Mouse (Mus musculus): ENCODE data around the gene Atraid. TPM values are rescaled to one million over a fixed set of nuclear protein-coding genes. Genes with fewer than 3 reads are reported as not detected.
A peak's percentile ranks its signal among the peaks of the same experiment; 100 is the strongest.

The Atraid gene
- polyA plus RNA-seq, 1 experiment from 2014 or later, result 107 TPM

DNA sequence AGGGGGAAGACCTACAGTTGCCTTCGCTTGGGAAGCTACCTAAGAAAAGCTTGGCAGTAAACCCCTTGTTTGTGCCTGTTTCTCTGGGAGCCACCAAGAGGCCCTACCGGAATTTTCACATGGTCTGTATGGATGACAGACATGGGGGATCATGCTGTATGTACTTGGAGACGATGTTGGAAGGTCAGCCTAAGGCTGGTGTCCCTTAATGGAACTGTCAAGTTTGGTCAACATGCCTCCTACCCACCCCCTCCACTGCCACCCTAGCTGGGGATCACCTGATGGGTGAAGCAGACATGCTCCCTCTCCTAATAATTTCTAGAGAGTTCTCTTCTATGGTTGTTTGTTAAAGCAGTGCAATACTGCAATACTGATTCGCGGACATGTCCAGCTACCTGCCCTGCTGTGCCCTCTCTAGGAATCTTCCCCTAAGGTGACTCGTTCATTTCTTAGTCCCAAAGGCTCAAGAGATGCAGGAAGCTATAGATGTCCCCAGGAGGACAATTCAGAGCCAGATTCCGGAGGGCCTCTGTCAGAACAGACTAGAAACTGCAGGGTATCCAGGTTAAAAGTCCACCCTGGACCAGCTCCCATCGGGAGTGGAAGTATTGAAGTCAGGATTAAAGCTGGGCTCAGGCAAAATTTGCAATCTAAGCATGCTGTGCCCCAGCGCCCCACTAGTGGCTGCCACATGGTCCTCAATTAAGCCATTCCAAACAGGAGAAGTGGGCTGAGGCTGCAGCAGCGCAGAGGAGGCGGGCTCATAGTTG, 47.8 kb downstream of the Atraid start:
- Histone ChIP-seq H3K27ac (ENCODE audit: poor library complexity, severe bottlenecking) (no peak overlapping the region), H3K36me3 (no peaks in the 10 kb centered on the region), H3K9me3 (replicated peaks) (no peaks in the 10 kb centered on the region), H3K9ac (no peak overlapping the region; the same call in 1 of the 2 replicates), H3K4me2 (peak overlapping the region; percentile 71), H3K4me1 (replicated peaks) (peaks cover 33% of the 10 kb centered on the region), H3K4me3 (peak overlapping the region; percentile 45), H3K27me3 (replicated peaks) (peaks cover 89% of the 10 kb centered on the region)
- 32% methylated on average over 11 of the region's 11 CpGs for WGBS
- ATAC-seq (ENCODE audit: insufficient number of reproducible peaks, low FRiP score), result no peak

Other genes with a start within 250 kb of the Atraid start
- 18.3 and 19.6 TPM in 2 replicates for gene Mapre3, start 233.7 kb upstream of the Atraid start, polyA plus RNA-seq (2016; fragmentation: Nextera tagmentation; extraction: Ambion mirVana)
- 81.9 and 84.8 TPM in 2 replicates for gene Tmem214, start 180.3 kb upstream of the Atraid start, polyA plus RNA-seq (2016; fragmentation: Nextera tagmentation; extraction: Ambion mirVana)
- 12.5 and 14.4 TPM in 2 replicates for gene Agbl5, start 159.6 kb upstream of the Atraid start, polyA plus RNA-seq (2016; fragmentation: Nextera tagmentation; extraction: Ambion mirVana)
- gene Ost4, start 140.5 kb upstream of the Atraid start, polyA plus RNA-seq (2016; fragmentation: Nextera tagmentation; extraction: Ambion mirVana), result 386 and 388 TPM in 2 replicates
- 179 and 187 TPM in 2 replicates for gene Emilin1, start 134.9 kb upstream of the Atraid start, polyA plus RNA-seq (2016; fragmentation: Nextera tagmentation; extraction: Ambion mirVana)
- gene Khk, start 126.9 kb upstream of the Atraid start, polyA plus RNA-seq (2016; fragmentation: Nextera tagmentation; extraction: Ambion mirVana), result 6.5 and 8.1 TPM in 2 replicates
- 4.9 and 5.2 TPM in 2 replicates for gene Cgref1, start 102.7 kb upstream of the Atraid start, polyA plus RNA-seq (2016; fragmentation: Nextera tagmentation; extraction: Ambion mirVana)
- gene Preb, start 88.0 kb upstream of the Atraid start, polyA plus RNA-seq (2016; fragmentation: Nextera tagmentation; extraction: Ambion mirVana), result 86.0 and 89.0 TPM in 2 replicates
- gene Tcf23, start 79.7 kb upstream of the Atraid start, polyA plus RNA-seq (2016; fragmentation: Nextera tagmentation; extraction: Ambion mirVana), result 0.18 and 0.22 TPM in 2 replicates
- 7.9 and 8.0 TPM in 2 replicates for gene Slc5a6, start 612 bp downstream of the Atraid start, polyA plus RNA-seq (2016; fragmentation: Nextera tagmentation; extraction: Ambion mirVana)
- gene Cad, start 6.5 kb downstream of the Atraid start, polyA plus RNA-seq (2016; fragmentation: Nextera tagmentation; extraction: Ambion mirVana), result 38.4 and 39.2 TPM in 2 replicates
- not detected in 2 replicates for gene Dnajc5g, start 58.0 kb downstream of the Atraid start, polyA plus RNA-seq (2016; fragmentation: Nextera tagmentation; extraction: Ambion mirVana)
- gene Slc30a3, start 59.9 kb downstream of the Atraid start, polyA plus RNA-seq (2016; fragmentation: Nextera tagmentation; extraction: Ambion mirVana), result 0.39 and 0.47 TPM in 2 replicates
- 12.8 and 12.9 TPM in 2 replicates for gene Trim54, start 68.4 kb downstream of the Atraid start, polyA plus RNA-seq (2016; fragmentation: Nextera tagmentation; extraction: Ambion mirVana)
- 0.38 TPM in 1 of 2 replicates, not detected in the other for gene Ucn, start 90.5 kb downstream of the Atraid start, polyA plus RNA-seq (2016; fragmentation: Nextera tagmentation; extraction: Ambion mirVana)
- 66.8 and 68.8 TPM in 2 replicates for gene Mpv17, start 105.9 kb downstream of the Atraid start, polyA plus RNA-seq (2016; fragmentation: Nextera tagmentation; extraction: Ambion mirVana)
- 1.0 and 1.3 TPM in 2 replicates for gene Gm29609, start 131.6 kb downstream of the Atraid start, polyA plus RNA-seq (2016; fragmentation: Nextera tagmentation; extraction: Ambion mirVana)
- 58.8 and 63.7 TPM in 2 replicates for gene Gtf3c2, start 131.8 kb downstream of the Atraid start, polyA plus RNA-seq (2016; fragmentation: Nextera tagmentation; extraction: Ambion mirVana)
- 112 and 116 TPM in 2 replicates for gene Snx17, start 144.9 kb downstream of the Atraid start, polyA plus RNA-seq (2016; fragmentation: Nextera tagmentation; extraction: Ambion mirVana)
- gene Eif2b4, start 145.1 kb downstream of the Atraid start, polyA plus RNA-seq (2016; fragmentation: Nextera tagmentation; extraction: Ambion mirVana), result 52.3 and 60.5 TPM in 2 replicates
- 9.9 and 10.5 TPM in 2 replicates for gene Zfp513, start 154.0 kb downstream of the Atraid start, polyA plus RNA-seq (2016; fragmentation: Nextera tagmentation; extraction: Ambion mirVana)
- gene Ppm1g, start 172.4 kb downstream of the Atraid start, polyA plus RNA-seq (2016; fragmentation: Nextera tagmentation; extraction: Ambion mirVana), result 111 and 112 TPM in 2 replicates
- 127 and 137 TPM in 2 replicates for gene Nrbp1, start 192.6 kb downstream of the Atraid start, polyA plus RNA-seq (2016; fragmentation: Nextera tagmentation; extraction: Ambion mirVana)
- gene Gm9970, start 192.9 kb downstream of the Atraid start, polyA plus RNA-seq (2016; fragmentation: Nextera tagmentation; extraction: Ambion mirVana), result 0.34 TPM in 1 of 2 replicates, not detected in the other
- 7.4 and 7.5 TPM in 2 replicates for gene Krtcap3, start 203.4 kb downstream of the Atraid start, polyA plus RNA-seq (2016; fragmentation: Nextera tagmentation; extraction: Ambion mirVana)
- 33.9 and 34.0 TPM in 2 replicates for gene Ift172, start 242.8 kb downstream of the Atraid start, polyA plus RNA-seq (2016; fragmentation: Nextera tagmentation; extraction: Ambion mirVana)
- 25.8 and 32.3 TPM in 2 replicates for gene Fndc4, start 247.8 kb downstream of the Atraid start, polyA plus RNA-seq (2016; fragmentation: Nextera tagmentation; extraction: Ambion mirVana)
- gene Gckr, start 249.1 kb downstream of the Atraid start, polyA plus RNA-seq (2016; fragmentation: Nextera tagmentation; extraction: Ambion mirVana), result 0.19 TPM in 1 of 2 replicates, not detected in the other